Mouse (Mus musculus): ENCODE measurements around the gene Gm48552. TPM values are rescaled to one million over a fixed set of nuclear protein-coding genes. Genes with fewer than 3 reads are reported as not detected.

The Gm48552 gene
- polyA plus RNA-seq, 1 experiment from 2014 or later = 1.6 TPM

- Histone ChIP-seq H3K9ac (no peak overlapping the region), H3K27ac (no peak overlapping the region), H3K36me3 (peaks cover 12% of the 10 kb centered on the region), H3K4me2 (no peak overlapping the region), H3K9me3 (replicated peaks) (no peaks in the 10 kb centered on the region), H3K27me3 (no peaks in the 10 kb centered on the region), H3K4me1 (peaks cover 40% of the 10 kb centered on the region), H3K4me3 (replicated peaks) (no peak overlapping the region)
- WGBS = 88% methylated on average over 6 of the region's 6 CpGs
- ATAC-seq (replicated peaks; ENCODE audit: low FRiP score) = no peak
These were observed 8.9 kb upstream of the Gm48552 start for GRCm38 (mm10) chr10:81379809-81380378.

GRCm38 (mm10) chr10:81382039-81382438 lies 6.8 kb upstream of the Gm48552 start:
- no peak overlapping the region for H3K9ac ChIP-seq

DNA sequence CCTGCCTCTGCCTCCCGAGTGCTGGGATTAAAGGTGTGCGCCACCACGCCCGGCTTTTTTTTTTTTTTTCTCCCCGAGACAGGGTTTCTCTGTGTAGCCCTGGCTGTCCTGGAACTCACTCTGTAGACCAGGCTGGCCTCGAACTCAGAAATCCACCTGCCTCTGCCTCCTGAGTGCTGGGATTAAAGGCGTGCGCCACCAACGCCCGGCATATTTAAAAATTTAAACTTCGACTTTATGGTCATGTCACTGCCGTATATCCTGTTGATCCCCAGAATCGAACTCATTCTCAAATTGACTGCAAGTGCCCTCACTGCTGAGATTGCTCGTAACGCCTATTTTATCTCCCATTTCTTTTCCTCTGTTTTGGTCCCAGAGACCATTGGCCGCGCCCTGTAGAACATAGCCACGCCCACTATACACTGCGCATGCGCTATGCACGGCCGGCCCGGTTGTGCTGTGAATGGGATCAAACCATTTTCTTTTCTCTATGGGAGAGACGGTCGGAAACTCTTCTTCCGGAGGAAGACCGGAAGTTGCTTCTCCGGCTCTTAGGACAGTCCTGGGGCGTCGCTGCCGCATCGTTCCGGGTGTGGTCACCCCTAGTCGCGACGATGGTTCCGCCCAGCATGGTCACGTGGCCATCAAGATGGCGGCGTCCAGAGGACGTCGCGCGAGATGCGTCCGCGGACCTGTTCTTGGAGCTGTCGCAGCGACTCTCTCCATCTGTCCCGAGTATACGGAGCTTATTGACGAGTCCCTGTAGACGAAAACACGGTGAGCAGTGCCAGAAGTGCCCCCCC lies 4.8 kb upstream of the Gm48552 start, which contains the start of the genes Dohh and Gm48551:
Dohh (plus strand) TSS at position 627 of the 803 bp plus-strand sequence.
Gm48551 (plus strand) TSS at position 665 of the 803 bp plus-strand sequence.
- 8% methylated on average over 54 of the region's 54 CpGs for WGBS
- Histone ChIP-seq H3K4me3 (replicated peaks) (peak within 1 kb of the TSS; percentile 96), H3K4me2 (peak within 1 kb of the TSS; percentile 90), H3K27ac (peak within 1 kb of the TSS; percentile 91), H3K4me1 (peaks cover 23% of the 10 kb centered on the region), H3K9me3 (replicated peaks) (no peaks in the 10 kb centered on the region), H3K36me3 (peaks cover 34% of the 10 kb centered on the region), H3K27me3 (no peaks in the 10 kb centered on the region), H3K9ac (peak within 1 kb of the TSS; percentile 83)
- peak; percentile 93 for ATAC-seq (replicated peaks; ENCODE audit: low FRiP score)

More at GRCm38 (mm10) chr10:81382039-81382438, 6.8 kb upstream of the Gm48552 start:
- H3K36me3 ChIP-seq = peaks cover 14% of the 10 kb centered on the region
- no peaks in the 10 kb centered on the region for H3K9me3 ChIP-seq (replicated peaks)
- no peaks in the 10 kb centered on the region for H3K27me3 ChIP-seq
- no peak for ATAC-seq (replicated peaks; ENCODE audit: low FRiP score)
- H3K4me3 ChIP-seq (replicated peaks) = no peak overlapping the region
- WGBS = 73% methylated on average over 5 of the region's 5 CpGs
- H3K4me1 ChIP-seq = peaks cover 33% of the 10 kb centered on the region
- no peak overlapping the region for H3K4me2 ChIP-seq
- H3K27ac ChIP-seq = peak overlapping the region; percentile 42

DNA sequence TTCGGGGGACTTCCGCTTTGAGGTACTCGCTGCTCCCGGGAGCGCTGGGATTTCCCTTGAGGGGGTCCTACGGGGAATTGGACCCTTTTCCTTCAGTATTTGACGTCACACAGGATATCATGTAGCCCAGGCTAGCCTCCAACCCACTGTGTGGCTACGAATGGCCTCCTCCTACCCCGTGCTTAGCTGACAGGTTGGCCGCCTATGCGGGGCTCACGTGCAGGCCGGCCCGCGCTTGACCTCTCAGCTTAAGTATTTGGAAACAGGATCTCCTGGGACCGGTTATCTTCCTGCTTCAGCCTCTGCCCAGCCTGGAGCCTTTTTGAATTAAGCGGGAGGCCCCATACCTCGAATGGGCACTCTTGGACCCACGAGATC lies 4.2 kb upstream of the Gm48552 start:
- peak; percentile 8 for ATAC-seq (replicated peaks; ENCODE audit: low FRiP score)
- peaks cover 37% of the 10 kb centered on the region for H3K36me3 ChIP-seq
- H3K4me1 ChIP-seq = peaks cover 26% of the 10 kb centered on the region
- peak overlapping the region; percentile 96 for H3K4me3 ChIP-seq (replicated peaks)
- no peaks in the 10 kb centered on the region for H3K9me3 ChIP-seq (replicated peaks)
- peak overlapping the region; percentile 91 for H3K27ac ChIP-seq
- under 1% methylated on average over 19 of the region's 19 CpGs for WGBS
- peak overlapping the region; percentile 90 for H3K4me2 ChIP-seq
- no peaks in the 10 kb centered on the region for H3K27me3 ChIP-seq
- H3K9ac ChIP-seq = peak overlapping the region; percentile 83

DNA sequence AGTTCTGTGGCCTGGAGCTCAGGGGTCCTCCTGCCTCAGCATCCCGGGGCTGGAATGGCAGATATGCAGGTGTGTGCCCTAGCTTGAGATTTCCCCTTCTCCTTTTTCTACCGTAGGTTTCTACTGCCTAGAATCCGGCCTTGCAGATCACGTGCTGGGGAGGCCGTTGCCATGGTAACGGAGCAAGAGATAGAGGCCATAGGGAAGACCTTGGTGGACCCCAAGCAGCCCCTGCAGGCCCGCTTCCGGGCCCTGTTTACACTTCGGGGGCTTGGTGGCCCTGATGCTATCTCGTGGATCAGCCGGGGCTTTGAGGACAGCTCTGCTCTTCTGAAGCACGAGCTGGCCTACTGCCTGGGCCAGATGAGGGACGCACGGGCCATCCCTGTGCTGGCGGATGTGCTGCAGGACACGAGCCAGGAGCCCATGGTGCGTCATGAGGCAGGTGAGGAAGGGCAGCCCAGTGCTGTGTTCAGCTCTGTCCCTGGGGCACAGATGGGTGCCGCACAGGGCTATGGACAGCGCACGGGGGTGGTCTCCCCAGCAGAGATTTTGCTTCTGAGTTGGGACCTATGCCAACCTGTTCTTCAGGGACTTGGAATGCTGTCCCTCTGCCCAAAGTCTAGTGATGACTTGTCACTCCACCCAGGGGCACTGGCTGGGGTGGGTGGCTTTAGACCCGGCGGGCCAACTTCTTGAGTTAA lies 3.0 kb upstream of the Gm48552 start:
- no peak for ATAC-seq (replicated peaks; ENCODE audit: low FRiP score)
- Histone ChIP-seq H3K4me3 (replicated peaks) (peak overlapping the region; percentile 96), H3K4me2 (peak overlapping the region; percentile 90), H3K9ac (0 out of 2 replicates have a peak overlapping the region, but pooled peaks have one; percentile 5), H3K36me3 (peaks cover 40% of the 10 kb centered on the region), H3K9me3 (replicated peaks) (no peaks in the 10 kb centered on the region), H3K27me3 (no peaks in the 10 kb centered on the region), H3K4me1 (peaks cover 33% of the 10 kb centered on the region), H3K27ac (no peak overlapping the region)
- 82% methylated on average over 22 of the region's 22 CpGs for WGBS

GRCm38 (mm10) chr10:81387716-81388115 lies 1.1 kb upstream of the Gm48552 start:
- Histone ChIP-seq H3K4me1 (peaks cover 34% of the 10 kb centered on the region), H3K27ac (no peak overlapping the region), H3K36me3 (peaks cover 40% of the 10 kb centered on the region), H3K4me2 (no peak overlapping the region), H3K9me3 (replicated peaks) (no peaks in the 10 kb centered on the region), H3K4me3 (replicated peaks) (no peak overlapping the region), H3K9ac (no peak overlapping the region), H3K27me3 (no peaks in the 10 kb centered on the region)
- 95% methylated on average over 20 of the region's 20 CpGs for WGBS
- no peak for ATAC-seq (replicated peaks; ENCODE audit: low FRiP score)

DNA sequence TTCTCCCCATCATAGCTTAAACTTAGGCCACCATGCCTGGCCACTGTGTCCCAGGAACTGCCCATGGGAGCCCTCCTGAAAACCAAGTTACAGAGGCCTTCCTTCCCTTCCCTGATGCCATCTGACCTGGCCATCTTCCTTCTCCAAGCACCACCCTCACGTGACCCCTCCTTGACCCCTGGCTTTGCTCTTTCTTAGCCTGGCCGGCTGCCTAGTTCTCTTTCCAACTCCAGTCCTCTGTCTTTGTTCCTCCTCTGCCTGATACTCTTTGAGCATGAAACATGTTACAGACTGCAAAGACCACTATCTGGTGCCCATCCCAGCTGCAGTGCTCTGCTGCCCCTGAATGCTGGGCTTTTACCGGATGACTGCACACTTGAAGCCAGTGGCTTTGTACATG lies 568 bp downstream of the Gm48552 start:
- peaks cover 40% of the 10 kb centered on the region for H3K36me3 ChIP-seq
- no peak overlapping the region for H3K4me2 ChIP-seq
- peaks cover 50% of the 10 kb centered on the region for H3K4me1 ChIP-seq
- no peaks in the 10 kb centered on the region for H3K27me3 ChIP-seq
- WGBS = 63% methylated on average over 3 of the region's 3 CpGs
- H3K4me3 ChIP-seq (replicated peaks) = no peak overlapping the region
- peak overlapping the region; percentile 55; the same call in 1 of the 2 replicates for H3K27ac ChIP-seq
- no peak overlapping the region for H3K9ac ChIP-seq
- no peak; the same call in 1 of the 2 replicates for ATAC-seq (replicated peaks; ENCODE audit: low FRiP score)
- H3K9me3 ChIP-seq (replicated peaks) = no peaks in the 10 kb centered on the region

- Histone ChIP-seq H3K4me2 (no peak overlapping the region), H3K36me3 (peaks cover 40% of the 10 kb centered on the region), H3K9ac (no peak overlapping the region), H3K4me1 (peaks cover 46% of the 10 kb centered on the region), H3K9me3 (replicated peaks) (no peaks in the 10 kb centered on the region), H3K27me3 (no peaks in the 10 kb centered on the region), H3K4me3 (replicated peaks) (no peak overlapping the region), H3K27ac (peak overlapping the region; percentile 55; the same call in 1 of the 2 replicates)
- 59% methylated on average over 23 of the region's 23 CpGs for WGBS
- peak; percentile 46 for ATAC-seq (replicated peaks; ENCODE audit: low FRiP score)
These were observed 1.2 kb downstream of the Gm48552 start for GRCm38 (mm10) chr10:81389801-81390677.

DNA sequence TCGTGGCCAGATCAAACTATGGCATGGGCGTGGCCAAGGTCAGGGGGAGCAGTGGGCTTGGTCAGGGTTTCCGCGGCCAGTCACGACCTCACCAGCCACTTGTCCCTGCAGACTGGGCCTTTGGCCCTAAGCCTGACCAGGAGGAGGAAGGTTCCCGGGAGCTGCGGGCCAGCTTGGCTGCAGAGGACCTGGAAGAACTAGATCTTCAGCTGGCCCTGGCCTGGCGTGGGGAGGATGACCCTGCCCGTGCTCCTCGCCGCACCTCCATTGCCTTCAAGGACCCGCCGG lies 1.8 kb downstream of the Gm48552 start:
- H3K4me1 ChIP-seq = peaks cover 40% of the 10 kb centered on the region
- H3K9me3 ChIP-seq (replicated peaks) = no peaks in the 10 kb centered on the region
- H3K27me3 ChIP-seq = no peaks in the 10 kb centered on the region
- no peak overlapping the region for H3K9ac ChIP-seq
- no peak overlapping the region for H3K4me3 ChIP-seq (replicated peaks)
- H3K36me3 ChIP-seq = peaks cover 40% of the 10 kb centered on the region
- WGBS = 89% methylated on average over 13 of the region's 13 CpGs
- no peak overlapping the region for H3K4me2 ChIP-seq
- ATAC-seq (replicated peaks; ENCODE audit: low FRiP score) = no peak
- no peak overlapping the region for H3K27ac ChIP-seq

DNA sequence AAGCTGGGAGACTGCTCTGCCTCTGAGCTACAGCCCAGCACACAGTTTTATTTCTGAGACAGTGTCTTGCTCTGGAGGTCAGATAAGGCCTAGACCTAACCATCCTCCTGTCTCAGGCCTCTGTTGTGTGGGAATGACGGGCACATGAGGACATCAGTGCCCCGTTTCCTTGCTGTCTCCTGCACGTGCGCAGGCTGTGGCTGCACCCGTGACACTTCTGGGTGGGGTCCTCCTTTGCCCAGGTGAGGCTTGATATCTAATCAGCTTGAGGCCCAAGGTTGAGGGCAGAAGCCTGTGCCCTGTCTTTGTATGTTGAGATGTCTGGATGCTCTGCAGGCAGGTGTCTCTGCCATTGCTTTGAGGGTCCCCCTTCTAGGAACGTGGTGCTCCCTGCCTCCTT lies 3.5 kb downstream of the Gm48552 start:
- WGBS = 88% methylated on average over 6 of the region's 6 CpGs
- Histone ChIP-seq H3K27me3 (no peaks in the 10 kb centered on the region), H3K36me3 (peaks cover 23% of the 10 kb centered on the region), H3K9me3 (replicated peaks) (no peaks in the 10 kb centered on the region), H3K27ac (peak overlapping the region; percentile 76; the same call in 1 of the 2 replicates), H3K4me3 (replicated peaks) (no peak overlapping the region), H3K4me1 (peaks cover 44% of the 10 kb centered on the region), H3K4me2 (no peak overlapping the region), H3K9ac (no peak overlapping the region)
- no peak for ATAC-seq (replicated peaks; ENCODE audit: low FRiP score)

DNA sequence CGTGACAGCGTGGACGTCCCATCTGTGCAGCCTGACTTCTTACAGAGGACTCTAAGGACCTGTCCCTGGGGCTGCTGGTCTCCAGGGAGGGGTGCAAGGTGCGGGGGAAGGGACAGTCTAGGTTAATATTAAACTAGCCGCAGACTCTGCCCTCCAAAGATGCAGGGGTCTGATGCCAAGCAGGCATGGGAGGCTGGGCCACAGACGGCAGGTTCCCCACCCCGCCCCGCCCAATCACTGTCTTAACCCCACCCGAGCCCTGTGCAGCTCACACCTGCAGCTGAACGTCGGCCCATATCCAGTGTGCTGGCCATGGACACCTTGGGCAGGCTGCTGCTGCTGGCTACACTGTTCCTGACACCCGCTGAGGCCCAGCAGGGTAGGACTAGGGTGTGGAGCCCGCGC lies 4.0 kb downstream of the Gm48552 start, which contains the start of gene Smim24:
Smim24 (plus strand) TSS at position 271 of the 405 bp plus-strand sequence.
- peak; percentile 31 for ATAC-seq (replicated peaks; ENCODE audit: low FRiP score)
- Histone ChIP-seq H3K27ac (peak within 1 kb of the TSS; percentile 76), H3K4me3 (replicated peaks) (peak within 1 kb of the TSS; percentile 36), H3K36me3 (peaks cover 23% of the 10 kb centered on the region), H3K9me3 (replicated peaks) (no peaks in the 10 kb centered on the region), H3K27me3 (no peaks in the 10 kb centered on the region), H3K4me2 (peak within 1 kb of the TSS; percentile 66), H3K9ac (peak within 1 kb of the TSS; percentile 40), H3K4me1 (peaks cover 48% of the 10 kb centered on the region)
- 53% methylated on average over 14 of the region's 14 CpGs for WGBS
